In the genomic region with DNA sequence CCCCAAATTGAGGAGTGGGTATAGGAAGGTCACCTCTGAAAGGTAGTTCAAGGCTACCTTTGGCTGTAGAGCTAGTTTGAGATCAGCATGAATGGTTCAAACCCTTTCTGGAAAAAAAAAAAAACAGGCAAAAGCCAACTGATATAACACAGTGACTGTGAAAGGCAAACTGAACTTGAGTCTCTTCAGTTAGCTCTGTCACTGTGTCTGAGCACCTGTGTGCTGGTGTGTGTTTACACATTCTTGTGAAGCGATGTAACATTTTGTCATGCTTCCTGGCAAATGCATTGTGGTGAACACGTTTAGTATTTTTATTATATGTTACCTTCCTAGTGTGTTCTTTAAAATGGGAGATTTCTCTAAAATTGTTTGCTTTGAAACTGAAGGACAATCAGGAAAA, we compare ENCODE assay signal across 12 mouse cellular contexts.
"Had no signal": no experiment of that assay in that cellular context is flagged by ENCODE, and none has a peak within 500 bp of the region (broad histone marks: within the 10 kb centered on the region; RNA-seq: fewer than 3 reads in every experiment).

No protein-coding gene starts in this region.

- H3K27ac ChIP-seq: neural tube, embryonic 12.5 days had no signal

- H3K36me3 ChIP-seq: limb, embryonic 12.5 days; limb, embryonic 15.5 days; midbrain, embryonic 10.5 days; neural tube, embryonic 12.5 days had no signal

- H3K9ac ChIP-seq: limb, embryonic 12.5 days had no signal

- H3K9me3 ChIP-seq: limb, embryonic 12.5 days; limb, embryonic 15.5 days; megakaryocyte, embryonic 14.5 days; midbrain, embryonic 10.5 days; neural tube, embryonic 12.5 days had no signal

- DNase-seq: kidney, adult 8-10 months; kidney, postnatal 14 days; kidney, postnatal 4 days; left cerebral cortex, postnatal 4 days; lung, adult 2 months; thymus, adult 18-20 months; thymus, postnatal 4 days had no signal

- H3K27me3 ChIP-seq: limb, embryonic 15.5 days; neural tube, embryonic 12.5 days had no signal
